In the genomic region with DNA sequence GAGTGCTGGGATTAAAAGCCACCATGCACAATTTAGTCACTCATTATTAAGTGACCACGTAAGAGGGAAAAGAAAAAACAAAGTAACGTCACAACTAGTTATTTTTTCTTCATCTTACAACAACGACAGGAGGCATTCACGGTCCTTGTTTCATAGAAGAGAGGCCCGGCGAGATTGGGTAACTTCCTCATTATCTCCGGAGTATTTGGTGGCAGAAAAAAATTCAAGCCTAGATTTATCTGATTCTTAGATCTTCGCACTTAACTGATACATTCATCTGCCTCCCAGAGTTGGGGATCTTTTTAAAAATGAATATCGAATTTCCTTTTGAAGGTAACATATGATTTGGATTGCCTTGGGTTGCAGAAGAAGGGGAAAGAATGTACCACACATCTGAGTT, we compare ENCODE assay signal across 39 mouse cellular contexts. TPM values are rescaled to one million over a fixed set of nuclear protein-coding genes. Genes with fewer than 3 reads are reported as not detected.
"Had no signal": no experiment of that assay in that cellular context is flagged by ENCODE, and none has a peak within 500 bp of the region (broad histone marks: within the 10 kb centered on the region; RNA-seq: fewer than 3 reads in every experiment).

No protein-coding gene starts in this region.

- H3K36me3 ChIP-seq: heart, embryonic 15.5 days; hindbrain, embryonic 12.5 days; intestine, embryonic 15.5 days; limb, embryonic 10.5 days; limb, embryonic 12.5 days; liver, embryonic 13.5 days; liver, embryonic 15.5 days had no signal

- H3K27me3 ChIP-seq: heart, embryonic 13.5 days; heart, embryonic 15.5 days; hindbrain, embryonic 12.5 days; intestine, embryonic 15.5 days; limb, embryonic 12.5 days; liver, embryonic 13.5 days; liver, embryonic 15.5 days had no signal

- H3K4me3 ChIP-seq: heart, adult 2 months; heart, embryonic 13.5 days; heart, embryonic 15.5 days; hindbrain, embryonic 10.5 days; hindbrain, embryonic 12.5 days; intestine, embryonic 15.5 days; layer of hippocampus, adult 2 months; left cerebral cortex, adult 2 months; limb, embryonic 10.5 days; limb, embryonic 12.5 days; liver, embryonic 13.5 days; liver, embryonic 15.5 days had no signal

- H3K27ac ChIP-seq: heart, adult 2 months; heart, embryonic 13.5 days; heart, embryonic 15.5 days; hindbrain, embryonic 10.5 days; hindbrain, embryonic 12.5 days; hindbrain, embryonic 14.5 days; intestine, embryonic 15.5 days; layer of hippocampus, adult 2 months; left cerebral cortex, adult 2 months; limb, embryonic 10.5 days; limb, embryonic 12.5 days; liver, embryonic 13.5 days; liver, embryonic 15.5 days had no signal

- ATAC-seq: hindbrain, embryonic 16.5 days; inflammation-experienced regulatory T-cells, adult 6 months; intestine, embryonic 15.5 days; intestine, postnatal 0 days had no signal

- DNase-seq: gastrocnemius, postnatal 14 days; gastrocnemius, postnatal 36 days; heart, adult 11 months; heart, adult 2 months; heart, postnatal 14 days; heart, postnatal 4 days; kidney, adult 18-20 months; kidney, adult 8-10 months; kidney, postnatal 10 days; kidney, postnatal 25 days; kidney, postnatal 4 days; liver; liver, embryonic 13.5 days had no signal

- H3K9me3 ChIP-seq: intestine, embryonic 15.5 days; limb, embryonic 10.5 days had no signal

- H3K9ac ChIP-seq: heart, embryonic 13.5 days; heart, embryonic 15.5 days; hindbrain, embryonic 12.5 days; hindbrain, embryonic 14.5 days; intestine, embryonic 15.5 days; limb, embryonic 12.5 days; liver, embryonic 13.5 days; liver, embryonic 15.5 days had no signal

RNA-seq across cellular contexts. Expression of a gene that starts 21.0 kb away (rescaled TPM):
- total RNA-seq: gastrocnemius, adult 18-20 months; gastrocnemius, adult 8-10 months; gastrocnemius, postnatal 14 days; gastrocnemius, postnatal 36 days; heart, adult 2 months; heart, postnatal 14 days; heart, postnatal 4 days; layer of hippocampus, adult 2 months; layer of hippocampus, postnatal 10 days; layer of hippocampus, postnatal 25 days; left cerebral cortex, adult 2 months; left cerebral cortex, postnatal 10 days; left cerebral cortex, postnatal 36 days had no signal
- polyA plus RNA-seq: heart, adult 2 months; heart, embryonic 11.5 days; heart, embryonic 13.5 days; heart, embryonic 15.5 days; heart, postnatal 0 days; hindbrain, embryonic 10.5 days; hindbrain, embryonic 12.5 days; hindbrain, embryonic 14.5 days; hindbrain, embryonic 16.5 days; inflammation-experienced regulatory T-cells, adult 6 months; intestine, embryonic 15.5 days; intestine, postnatal 0 days; kidney, embryonic 14.5 days; kidney, embryonic 16.5 days; limb, embryonic 10.5 days; limb, embryonic 12.5 days; limb, embryonic 14.5 days; liver, embryonic 11.5 days; liver, embryonic 13.5 days; liver, embryonic 15.5 days had no signal
